Mouse (Mus musculus) neural tube, embryonic 10.5 days (tissue): Measurements from ENCODE around the gene BC053393.
"Not testable (repeated sequence)": the region's sequence is repeated elsewhere in the genome, so short reads cannot be mapped to it uniquely, and the experiment has no call there.

ENCODE experiments used
- DNase-seq: peaks from one replicate; pipeline ENCODE4 v3.0.0-alpha.2; 2017; ENCODE audit warnings: low spot score; ENCODE audit errors: extremely low spot score

The BC053393 gene

GRCm38 (mm10) chr11:46571327-46571726, at the start of gene BC053393:
Gene BC053393, plus strand, starts transcription at chr11:46571536.
- DNase-seq, result no peak

- no peak for DNase-seq
Measured at GRCm38 (mm10) chr11:46522719-46523118, 48.6 kb upstream of the BC053393 start.

GRCm38 (mm10) chr11:46523912-46524311, 47.4 kb upstream of the BC053393 start, which contains the start of gene Gm12169:
Gene Gm12169, plus strand, starts transcription at chr11:46524212.
- no peak for DNase-seq

- DNase-seq, result no peak
Measured at GRCm38 (mm10) chr11:46530149-46530548, 41.2 kb upstream of the BC053393 start.

- no peak for DNase-seq
Measured at GRCm38 (mm10) chr11:46536978-46537377, 34.4 kb upstream of the BC053393 start.

GRCm38 (mm10) chr11:46543530-46543929, 27.8 kb upstream of the BC053393 start:
- no peak for DNase-seq

GRCm38 (mm10) chr11:46549721-46550120, 21.6 kb upstream of the BC053393 start:
- no peak for DNase-seq

GRCm38 (mm10) chr11:46552741-46553140, 18.6 kb upstream of the BC053393 start:
- DNase-seq, result no peak

- no peak for DNase-seq
Measured at GRCm38 (mm10) chr11:46561096-46561495, 10.2 kb upstream of the BC053393 start.

- no peak for DNase-seq
Measured at GRCm38 (mm10) chr11:46564671-46565070, 6.7 kb upstream of the BC053393 start.

GRCm38 (mm10) chr11:46565967-46566366, 5.4 kb upstream of the BC053393 start:
- no peak for DNase-seq

GRCm38 (mm10) chr11:46569107-46569506, 2.2 kb upstream of the BC053393 start:
- no peak for DNase-seq

GRCm38 (mm10) chr11:46578771-46579281, 7.5 kb downstream of the BC053393 start:
- DNase-seq, result no peak

- no peak for DNase-seq
Measured at GRCm38 (mm10) chr11:46580428-46580827, 9.1 kb downstream of the BC053393 start.

GRCm38 (mm10) chr11:46582741-46583140, 11.4 kb downstream of the BC053393 start:
- DNase-seq, result no peak

GRCm38 (mm10) chr11:46592416-46592815, 21.1 kb downstream of the BC053393 start:
- no peak for DNase-seq

GRCm38 (mm10) chr11:46619929-46620328, 48.6 kb downstream of the BC053393 start:
- no peak for DNase-seq

- DNase-seq, result no peak
Measured at GRCm38 (mm10) chr11:46620414-46621168, 49.3 kb downstream of the BC053393 start.

- no peak for DNase-seq
Measured at GRCm38 (mm10) chr11:46629211-46629795, 58.0 kb downstream of the BC053393 start, which contains the start of gene Dppa1. Gene Dppa1, minus strand, starts transcription at chr11:46629261.

GRCm38 (mm10) chr11:46631635-46632034, 60.3 kb downstream of the BC053393 start:
- DNase-seq, result peak; percentile 15

GRCm38 (mm10) chr11:46635516-46635915, 64.2 kb downstream of the BC053393 start:
- not testable (repeated sequence) for DNase-seq

GRCm38 (mm10) chr11:46636568-46636967, 65.2 kb downstream of the BC053393 start:
- DNase-seq, result no peak
